Mouse (Mus musculus): ENCODE measurements around the gene Tns1.

DNA sequence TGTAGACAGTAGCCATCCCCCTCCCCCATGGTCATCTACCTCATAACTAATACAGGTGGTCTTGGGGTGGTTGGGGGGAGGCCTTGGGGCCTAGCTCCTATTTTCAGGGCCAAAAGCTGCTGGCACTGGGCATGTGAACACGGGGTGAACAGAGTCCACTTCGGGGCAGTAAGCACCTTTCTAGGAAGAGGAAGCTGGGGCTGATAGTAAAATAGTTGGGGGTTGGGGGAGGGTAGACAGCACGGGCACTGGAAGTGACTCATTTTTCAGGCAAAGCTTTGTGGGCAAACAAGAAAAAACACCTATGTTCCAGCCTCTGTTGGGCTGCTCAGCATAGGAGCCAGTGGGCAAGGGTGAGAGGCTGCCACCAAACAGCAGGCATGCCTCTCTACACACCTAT lies 187.7 kb downstream of the Tns1 start:
- TF ChIP-seq GATA1 (IDR thresholded peaks at IDR 0.05; ENCODE audit: borderline replicate concordance, low read length): no peak
- TF ChIP-seq FLI1 (IDR thresholded peaks at IDR 0.05; ENCODE audit: low read length): no peak

Data from megakaryocyte, embryonic 14.5 days (primary cell).